Mouse (Mus musculus) liver, adult 2 months (tissue): Measurements from ENCODE around the gene Ift122.

Experiments used
- CTCF ChIP-seq: fragments of 200-500 bp; IDR thresholded peaks from 2 replicates; pipeline ENCODE4 v1.5.1; 2011; ENCODE audit warnings: low read depth, low read length, control low read depth
- POLR2A ChIP-seq: fragments of 200-500 bp; IDR thresholded peaks from 2 replicates; pipeline ENCODE4 v1.6.1; 2011; ENCODE audit warnings: low read length, control low read depth; ENCODE audit not compliant: insufficient read depth; ENCODE audit errors: extremely low read depth

- no peak for TF ChIP-seq POLR2A
- no peak for TF ChIP-seq CTCF
Measured at GRCm38 (mm10) chr6:115967291-115967880, 114.1 kb downstream of the Ift122 start.
